Comparison of ENCODE assay signal across 17 mouse cellular contexts in genomic region chr19:45413966-45414365, GRCm38 (mm10). TPM values are rescaled to one million over a fixed set of nuclear protein-coding genes. Genes with fewer than 3 reads are reported as not detected.
A peak's percentile ranks its signal among the peaks of the same experiment; 100 is the strongest.
DNase-seq lines count a peak whose midpoint lies in the region; ATAC-seq lines count a peak whose summit lies in the region.
"Had no signal": no experiment of that assay in that cellular context is flagged by ENCODE, and none has a peak within 500 bp of the region (broad histone marks: within the 10 kb centered on the region; RNA-seq: fewer than 3 reads in every experiment).

No protein-coding gene starts in this region.

- no peak for ATAC-seq in kidney, embryonic 15.5 days (replicated peaks; ENCODE audit: low FRiP score)
- ATAC-seq: hindbrain, postnatal 0 days; midbrain, embryonic 13.5 days had no signal

- no peak overlapping the region for H3K4me3 ChIP-seq in kidney, embryonic 15.5 days (replicated peaks)
- H3K4me3 ChIP-seq: embryonic facial prominence, embryonic 15.5 days; heart, embryonic 15.5 days; limb, embryonic 12.5 days; midbrain, embryonic 13.5 days; myocyte had no signal

- peaks cover 4% of the 10 kb centered on the region; the same call in 1 of the 2 replicates for H3K4me1 ChIP-seq in kidney, embryonic 15.5 days
- H3K4me1 ChIP-seq: embryonic facial prominence, embryonic 15.5 days; heart, embryonic 15.5 days; limb, embryonic 12.5 days; midbrain, embryonic 13.5 days had no signal

- H3K27me3 ChIP-seq in kidney, embryonic 15.5 days, result no peaks in the 10 kb centered on the region
- H3K27me3 ChIP-seq: embryonic facial prominence, embryonic 15.5 days; heart, embryonic 15.5 days; limb, embryonic 12.5 days; midbrain, embryonic 13.5 days had no signal

- no peak overlapping the region for H3K4me2 ChIP-seq in kidney, embryonic 15.5 days
- H3K4me2 ChIP-seq: embryonic facial prominence, embryonic 15.5 days; heart, embryonic 15.5 days; limb, embryonic 12.5 days; midbrain, embryonic 13.5 days had no signal

- H3K36me3 ChIP-seq in kidney, embryonic 15.5 days, result no peaks in the 10 kb centered on the region
- H3K36me3 ChIP-seq: embryonic facial prominence, embryonic 15.5 days; heart, embryonic 15.5 days had no signal

- H3K9ac ChIP-seq in kidney, embryonic 15.5 days, result no peak overlapping the region
- H3K9ac ChIP-seq: embryonic facial prominence, embryonic 15.5 days; heart, embryonic 15.5 days; limb, embryonic 12.5 days; liver, embryonic 14.5 days; midbrain, embryonic 13.5 days had no signal

- H3K27ac ChIP-seq in kidney, embryonic 15.5 days, result no peak overlapping the region
- H3K27ac ChIP-seq: embryonic facial prominence, embryonic 15.5 days; heart, embryonic 15.5 days; hindbrain, postnatal 0 days; limb, embryonic 12.5 days; liver, embryonic 14.5 days; macrophage; midbrain, embryonic 13.5 days had no signal

- 76% methylated on average over 3 of the region's 3 CpGs for WGBS in kidney, embryonic 15.5 days

- H3K9me3 ChIP-seq in kidney, embryonic 15.5 days (replicated peaks), result no peaks in the 10 kb centered on the region
- H3K9me3 ChIP-seq: embryonic facial prominence, embryonic 15.5 days; heart, embryonic 15.5 days; limb, embryonic 12.5 days; midbrain, embryonic 13.5 days had no signal

- DNase-seq in cerebellum, postnatal 14 days, result peak; percentile 30 to 34
- DNase-seq in cerebellum, adult 8-10 months, result no peak
- DNase-seq in kidney, adult 18-20 months, result peak; percentile 37
- peak; percentile 44 to 62 for DNase-seq in cerebellum, postnatal 25 days
- peak; percentile 43 for DNase-seq in kidney, postnatal 14 days
- no peak for DNase-seq in left cerebral cortex, adult 9 months (ENCODE audit: low spot score in 2 of 2)
- no peak for DNase-seq in Muller cell, postnatal 12 days (ENCODE audit: inconsistent ontology term)
- DNase-seq: retina, postnatal 1 day had no signal

RNA-seq across cellular contexts. Expression of gene Btrc, which starts 50.4 kb away (rescaled TPM):
- 47.8 and 49.3 TPM in 2 replicates for polyA plus RNA-seq in kidney, embryonic 15.5 days (2015; fragmentation: Nextera tagmentation; extraction: Ambion mirVana)

Comparison
In these comparisons a context has a peak if more than half of its experiments do, and no peak if none do; other contexts are left out.
1. DNase-seq: peak in cerebellum, postnatal 14 days (2 of 2), kidney, adult 18-20 months (single experiment), cerebellum, postnatal 25 days (2 of 2) and kidney, postnatal 14 days (single experiment); none in cerebellum, adult 8-10 months (single experiment), left cerebral cortex, adult 9 months (0 of 2) and Muller cell, postnatal 12 days (single experiment).